Mouse (Mus musculus) kidney, embryonic 15.5 days (tissue): ENCODE results near the gene Hadhb. TPM values are rescaled to one million over a fixed set of nuclear protein-coding genes. Genes with fewer than 3 reads are reported as not detected.

Experiments
- ATAC-seq: fragments of 200-750 bp; cut with Nextera tagmentation; replicated peaks from 2 replicates; pipeline ENCODE4 v1.8.0; 2017; ENCODE audit warnings: moderate TSS enrichment; ENCODE audit not compliant: low FRiP score
- H3K27ac ChIP-seq: fragments of 300-500 bp; sonication (generic); 2 replicates; pipeline ENCODE4 v1.5.1; 2015; ENCODE audit warnings: mild to moderate bottlenecking, inconsistent platforms
- H3K27me3 ChIP-seq: fragments of 300-500 bp; sonication (generic); 2 replicates; pipeline ENCODE4 v1.6.1; 2015; ENCODE audit warnings: inconsistent platforms
- H3K36me3 ChIP-seq: fragments of 300-500 bp; sonication (generic); 2 replicates; pipeline ENCODE4 v1.6.1; 2015; ENCODE audit warnings: inconsistent platforms
- H3K4me1 ChIP-seq: fragments of 300-500 bp; sonication (generic); 2 replicates; pipeline ENCODE4 v1.6.1; 2015; ENCODE audit warnings: inconsistent platforms
- H3K4me2 ChIP-seq: fragments of 300-500 bp; sonication (generic); 2 replicates; pipeline ENCODE4 v1.6.1; 2015; ENCODE audit warnings: moderate library complexity, mild to moderate bottlenecking, inconsistent platforms
- H3K4me3 ChIP-seq: fragments of 300-500 bp; sonication (generic); replicated peaks from 2 replicates; pipeline ENCODE4 v1.5.1; 2015; ENCODE audit warnings: mild to moderate bottlenecking, inconsistent platforms
- H3K9ac ChIP-seq: fragments of 300-500 bp; sonication (generic); 2 replicates; pipeline ENCODE4 v1.6.1; 2015; ENCODE audit warnings: mild to moderate bottlenecking, inconsistent platforms
- H3K9me3 ChIP-seq: fragments of 300-500 bp; sonication (generic); replicated peaks from 2 replicates; pipeline ENCODE4 v1.6.1; 2016; ENCODE audit warnings: inconsistent platforms
- WGBS: fragments of 180-500 bp; shearing (Covaris S2); methylation state at CpG from one replicate; pipeline ENCODE4 v1.1.7; 2015; ENCODE audit warnings: mixed read lengths; 5-methylcytosine and 5-hydroxymethylcytosine counted together
- polyA plus RNA-seq: library from polyadenylated mRNA; unstranded; fragments of >200 nt; fragmentation: Nextera tagmentation; extraction: Ambion mirVana; gene quantifications from 2 replicates; pipeline ENCODE4 v1.2.1, GENCODE M21; 2015

Gene Hadhb
- polyA plus RNA-seq, 1 experiment from 2014 or later: 157 TPM

DNA sequence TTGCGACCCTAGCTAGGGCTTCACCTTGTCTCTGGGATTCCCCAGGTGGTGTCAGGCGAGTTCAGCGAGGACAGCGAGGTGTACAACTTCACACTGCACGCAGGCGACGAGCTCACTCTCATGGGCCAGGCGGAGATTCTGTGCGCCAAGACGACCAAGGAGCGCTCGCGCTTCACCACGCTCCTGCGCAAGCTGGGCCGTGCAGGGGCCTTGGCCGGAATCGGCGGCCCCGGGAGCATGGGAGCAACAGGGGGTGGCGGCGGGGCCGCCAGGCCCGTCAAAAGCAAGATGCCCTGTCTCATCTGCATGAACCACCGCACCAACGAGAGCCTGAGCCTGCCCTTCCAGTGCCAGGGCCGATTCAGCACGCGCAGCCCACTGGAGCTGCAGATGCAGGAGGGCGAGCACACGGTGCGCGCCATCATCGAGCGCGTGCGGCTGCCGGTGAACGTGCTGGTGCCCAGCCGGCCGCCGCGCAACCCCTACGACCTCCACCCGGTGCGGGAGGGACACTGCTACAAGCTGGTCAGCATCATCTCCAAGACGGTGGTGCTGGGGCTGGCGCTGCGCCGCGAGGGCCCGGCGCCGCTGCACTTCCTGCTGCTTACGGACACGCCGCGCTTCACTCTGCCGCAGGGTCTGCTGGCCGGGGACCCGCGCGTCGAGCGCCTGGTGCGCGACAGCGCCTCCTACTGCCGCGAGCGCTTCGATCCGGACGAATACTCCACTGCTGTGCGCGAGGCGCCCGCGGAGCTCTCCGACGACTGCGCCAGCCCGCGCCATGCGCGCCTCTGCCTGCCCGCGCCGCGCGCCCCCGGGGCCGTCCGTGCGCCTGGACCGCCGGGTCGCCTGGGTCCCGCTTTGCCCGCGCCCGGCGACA lies 40.9 kb upstream of the Hadhb start:
- Histone ChIP-seq H3K9me3 (no peaks in the 10 kb centered on the region), H3K36me3 (peaks cover 21% of the 10 kb centered on the region), H3K27me3 (peaks cover 61% of the 10 kb centered on the region), H3K4me3 (peak overlapping the region; percentile 61), H3K4me1 (peaks cover 48% of the 10 kb centered on the region), H3K9ac (peak overlapping the region; percentile 58), H3K27ac (no peak overlapping the region), H3K4me2 (peak overlapping the region; percentile 97)
- peak; percentile 83 for ATAC-seq
- under 1% methylated on average over 103 of the region's 103 CpGs for WGBS

DNA sequence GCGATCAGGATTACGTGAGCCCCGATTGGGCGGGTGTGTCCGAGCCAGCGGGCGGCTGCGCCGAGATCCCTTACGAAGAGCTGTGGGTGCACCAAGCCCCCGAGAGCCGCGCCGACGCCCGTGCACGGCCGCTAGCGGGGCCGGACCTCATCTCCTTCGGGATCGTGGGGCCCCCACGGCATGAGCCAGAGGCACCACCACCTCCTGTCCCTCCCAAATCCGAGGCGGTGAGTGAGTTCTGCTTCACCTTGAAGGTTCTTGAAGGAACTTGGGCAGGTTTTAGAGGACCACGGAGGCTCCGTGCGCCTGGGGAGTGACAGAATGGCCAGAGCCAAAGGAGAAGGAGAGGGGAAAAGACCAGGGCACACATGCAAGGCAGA lies 40.3 kb upstream of the Hadhb start:
- Histone ChIP-seq H3K36me3 (peaks cover 27% of the 10 kb centered on the region), H3K4me3 (peak overlapping the region; percentile 61), H3K4me1 (peaks cover 49% of the 10 kb centered on the region), H3K9me3 (no peaks in the 10 kb centered on the region), H3K4me2 (peak overlapping the region; percentile 97), H3K27ac (no peak overlapping the region), H3K27me3 (peaks cover 58% of the 10 kb centered on the region), H3K9ac (peak overlapping the region; percentile 58)
- under 1% methylated on average over 28 of the region's 28 CpGs for WGBS
- ATAC-seq: peak; percentile 8

DNA sequence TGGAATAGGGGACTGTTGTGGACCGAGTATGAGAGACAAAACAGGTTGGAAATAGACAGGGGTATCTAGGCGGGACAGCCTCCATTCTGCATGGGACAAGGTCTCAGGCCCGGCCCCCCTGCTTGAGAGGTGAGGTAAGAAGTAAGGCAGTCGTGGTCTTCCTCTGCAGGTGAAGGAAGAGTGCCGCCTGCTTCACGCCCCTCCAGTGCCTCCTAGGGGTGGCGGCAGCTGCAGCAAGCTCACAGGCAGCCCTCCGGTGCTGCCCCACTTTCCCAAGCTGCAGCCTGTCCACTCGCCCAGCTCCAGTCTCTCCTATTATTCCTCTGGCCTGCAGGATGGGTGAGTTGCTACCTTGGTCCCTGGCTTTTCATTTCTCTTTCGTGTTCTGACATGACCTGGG lies 39.3 kb upstream of the Hadhb start:
- Histone ChIP-seq H3K36me3 (peaks cover 37% of the 10 kb centered on the region), H3K27me3 (peaks cover 56% of the 10 kb centered on the region), H3K9ac (no peak overlapping the region), H3K9me3 (no peaks in the 10 kb centered on the region), H3K4me1 (peaks cover 39% of the 10 kb centered on the region), H3K4me2 (no peak overlapping the region), H3K4me3 (no peak overlapping the region), H3K27ac (no peak overlapping the region)
- no peak for ATAC-seq
- 31% methylated on average over 10 of the region's 10 CpGs for WGBS

DNA sequence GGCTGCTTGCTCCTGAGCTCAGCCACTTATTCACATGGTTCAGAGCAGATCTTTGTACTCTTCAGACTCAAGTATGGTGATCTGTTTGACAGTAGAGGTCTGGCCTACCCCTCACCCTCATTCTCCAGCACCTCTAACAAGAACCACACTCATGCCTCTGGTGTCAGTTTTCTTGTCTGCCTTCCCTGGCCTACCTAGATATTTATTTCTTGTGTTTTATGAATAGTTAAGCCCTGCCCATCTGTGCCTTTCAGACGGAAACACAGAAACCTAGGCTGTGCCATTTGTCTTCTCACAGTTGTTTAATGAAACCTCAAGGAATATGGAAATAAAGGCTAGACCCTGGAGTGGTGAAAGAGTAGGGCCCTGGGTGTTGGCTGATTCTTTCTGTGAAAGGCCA lies 37.0 kb upstream of the Hadhb start:
- no peak for ATAC-seq
- H3K36me3 ChIP-seq: peaks cover 60% of the 10 kb centered on the region
- H3K4me1 ChIP-seq: peaks cover 28% of the 10 kb centered on the region
- no peak overlapping the region for H3K4me2 ChIP-seq
- H3K27ac ChIP-seq: no peak overlapping the region
- 82% methylated on average over 1 of the region's 1 CpGs for WGBS
- H3K27me3 ChIP-seq: peaks cover 35% of the 10 kb centered on the region
- no peak overlapping the region for H3K9ac ChIP-seq
- no peaks in the 10 kb centered on the region for H3K9me3 ChIP-seq
- no peak overlapping the region for H3K4me3 ChIP-seq

DNA sequence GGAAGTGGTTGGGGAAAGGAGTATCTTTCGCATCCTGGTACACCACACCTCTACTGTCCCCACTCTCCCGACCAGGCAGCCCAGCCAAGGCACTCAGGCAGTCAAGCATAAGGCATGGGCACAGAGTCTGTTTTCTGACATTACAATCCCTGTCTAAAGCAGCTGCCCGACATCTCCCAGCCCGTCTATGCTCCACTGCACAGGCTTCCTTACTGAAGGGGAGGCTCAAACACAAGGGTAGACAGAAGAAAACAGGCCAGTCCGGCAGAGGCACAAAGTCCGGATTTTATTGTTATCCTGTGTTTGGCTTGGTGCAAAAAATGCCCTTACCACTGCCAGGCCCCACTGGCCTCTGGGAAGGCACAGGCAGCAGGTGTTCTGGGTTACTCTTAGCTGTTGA lies 35.9 kb upstream of the Hadhb start:
- peaks cover 71% of the 10 kb centered on the region for H3K36me3 ChIP-seq
- no peak overlapping the region for H3K4me2 ChIP-seq
- no peaks in the 10 kb centered on the region for H3K9me3 ChIP-seq
- 52% methylated on average over 6 of the region's 6 CpGs for WGBS
- ATAC-seq: peak; percentile 68
- H3K27me3 ChIP-seq: peaks cover 24% of the 10 kb centered on the region
- peaks cover 19% of the 10 kb centered on the region for H3K4me1 ChIP-seq
- 0 out of 2 replicates have a peak overlapping the region, but pooled peaks have one; percentile 41 for H3K27ac ChIP-seq
- H3K9ac ChIP-seq: no peak overlapping the region
- no peak overlapping the region for H3K4me3 ChIP-seq

DNA sequence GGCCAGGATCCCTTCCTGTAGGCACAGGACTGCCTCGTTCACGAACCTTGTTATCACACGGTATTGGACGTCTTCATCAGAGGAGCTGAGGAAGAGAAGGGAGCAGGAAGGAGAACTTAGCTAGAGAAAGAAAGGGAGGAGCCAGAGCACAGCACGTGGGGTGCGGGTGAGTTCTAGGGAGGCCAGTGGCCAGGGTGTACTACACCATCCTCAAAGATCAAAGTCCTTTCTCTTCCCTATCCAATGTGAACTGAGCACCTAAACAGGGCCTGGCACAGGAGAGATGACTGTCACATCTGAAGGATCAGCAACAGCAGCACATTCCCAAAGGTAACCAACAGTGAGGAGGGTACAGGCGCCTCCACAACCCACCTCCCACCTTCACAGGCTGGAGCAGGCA lies 34.9 kb upstream of the Hadhb start:
- 81% methylated on average over 7 of the region's 7 CpGs for WGBS
- Histone ChIP-seq H3K4me1 (peaks cover 10% of the 10 kb centered on the region; the same call in 1 of the 2 replicates), H3K4me3 (no peak overlapping the region), H3K9me3 (no peaks in the 10 kb centered on the region), H3K27me3 (peaks cover 15% of the 10 kb centered on the region), H3K9ac (no peak overlapping the region), H3K27ac (peak overlapping the region; percentile 41; the same call in 1 of the 2 replicates), H3K4me2 (no peak overlapping the region), H3K36me3 (peaks cover 81% of the 10 kb centered on the region)
- no peak for ATAC-seq

DNA sequence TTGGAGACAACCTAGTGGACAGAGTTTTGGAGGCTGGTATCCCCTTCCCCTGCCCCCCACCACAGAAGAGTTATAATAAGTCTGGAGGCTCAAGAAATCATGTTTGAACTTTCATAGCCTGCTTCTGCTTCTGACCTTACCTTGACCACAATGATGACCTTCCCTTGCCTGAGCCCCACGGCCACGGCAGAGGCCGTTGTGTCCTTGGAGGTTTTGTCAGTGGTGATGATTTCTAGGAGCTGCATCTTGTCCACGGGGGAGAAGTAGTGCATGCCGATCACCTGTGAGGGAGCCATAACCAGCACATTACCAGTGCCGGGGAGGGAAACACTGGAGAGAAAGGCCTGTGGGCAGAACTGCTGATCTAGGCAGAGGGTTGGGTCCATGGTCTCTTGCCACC lies 32.6 kb upstream of the Hadhb start:
- Histone ChIP-seq H3K27ac (no peak overlapping the region), H3K4me2 (no peak overlapping the region), H3K9me3 (no peaks in the 10 kb centered on the region), H3K9ac (no peak overlapping the region), H3K36me3 (peaks cover 97% of the 10 kb centered on the region), H3K4me1 (peaks cover 10% of the 10 kb centered on the region; the same call in 1 of the 2 replicates), H3K27me3 (no peaks in the 10 kb centered on the region), H3K4me3 (no peak overlapping the region)
- WGBS: 90% methylated on average over 6 of the region's 6 CpGs
- ATAC-seq: no peak

DNA sequence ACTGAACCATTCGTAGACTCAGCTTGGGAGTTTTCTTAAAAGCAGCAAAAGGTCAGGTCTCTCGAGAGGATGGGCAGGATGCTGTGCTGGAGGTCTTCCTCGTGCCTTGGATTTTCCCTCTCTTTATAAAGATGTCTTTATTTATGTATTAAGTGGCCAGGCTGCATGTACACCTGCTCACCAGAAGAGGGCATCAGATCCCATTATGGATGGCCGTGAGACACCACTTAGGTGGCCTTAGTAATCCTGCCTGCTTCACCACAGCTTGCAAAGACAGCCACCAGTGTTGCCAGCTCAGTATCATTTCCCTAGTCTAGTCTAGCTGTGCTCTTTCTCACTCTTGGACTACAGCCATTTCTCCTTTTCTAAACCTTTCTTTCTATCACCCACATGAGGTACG lies 29.5 kb upstream of the Hadhb start:
- WGBS: 43% methylated on average over 5 of the region's 5 CpGs
- no peaks in the 10 kb centered on the region for H3K27me3 ChIP-seq
- no peaks in the 10 kb centered on the region for H3K4me1 ChIP-seq
- no peak overlapping the region for H3K9ac ChIP-seq
- H3K27ac ChIP-seq: no peak overlapping the region
- peaks cover 100% of the 10 kb centered on the region for H3K36me3 ChIP-seq
- H3K4me3 ChIP-seq: no peak overlapping the region
- no peaks in the 10 kb centered on the region for H3K9me3 ChIP-seq
- ATAC-seq: no peak
- no peak overlapping the region for H3K4me2 ChIP-seq

DNA sequence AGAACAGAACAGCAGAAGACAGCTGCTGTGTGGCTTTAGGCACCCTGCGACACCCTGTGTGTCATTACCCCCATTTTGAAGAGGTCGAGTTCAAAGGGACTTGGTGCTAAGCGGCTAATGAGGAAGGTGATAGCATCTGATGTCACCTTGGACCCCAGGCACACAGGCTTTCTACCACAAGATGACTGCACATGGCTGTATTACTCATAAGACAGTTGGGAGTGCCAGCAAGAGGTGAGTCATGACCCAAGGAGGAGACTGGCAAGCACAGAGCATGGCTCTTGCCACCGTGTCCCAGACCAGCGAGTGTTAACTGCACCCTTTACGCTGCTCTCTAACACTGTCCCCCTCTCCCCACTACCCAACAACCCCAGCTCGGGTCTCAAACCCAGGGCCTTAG lies 28.3 kb upstream of the Hadhb start:
- no peak overlapping the region for H3K4me2 ChIP-seq
- H3K36me3 ChIP-seq: peaks cover 95% of the 10 kb centered on the region
- no peak for ATAC-seq
- no peak overlapping the region for H3K27ac ChIP-seq
- no peaks in the 10 kb centered on the region for H3K27me3 ChIP-seq
- H3K9me3 ChIP-seq: no peaks in the 10 kb centered on the region
- H3K9ac ChIP-seq: no peak overlapping the region
- H3K4me1 ChIP-seq: no peaks in the 10 kb centered on the region
- 81% methylated on average over 7 of the region's 7 CpGs for WGBS
- H3K4me3 ChIP-seq: no peak overlapping the region

DNA sequence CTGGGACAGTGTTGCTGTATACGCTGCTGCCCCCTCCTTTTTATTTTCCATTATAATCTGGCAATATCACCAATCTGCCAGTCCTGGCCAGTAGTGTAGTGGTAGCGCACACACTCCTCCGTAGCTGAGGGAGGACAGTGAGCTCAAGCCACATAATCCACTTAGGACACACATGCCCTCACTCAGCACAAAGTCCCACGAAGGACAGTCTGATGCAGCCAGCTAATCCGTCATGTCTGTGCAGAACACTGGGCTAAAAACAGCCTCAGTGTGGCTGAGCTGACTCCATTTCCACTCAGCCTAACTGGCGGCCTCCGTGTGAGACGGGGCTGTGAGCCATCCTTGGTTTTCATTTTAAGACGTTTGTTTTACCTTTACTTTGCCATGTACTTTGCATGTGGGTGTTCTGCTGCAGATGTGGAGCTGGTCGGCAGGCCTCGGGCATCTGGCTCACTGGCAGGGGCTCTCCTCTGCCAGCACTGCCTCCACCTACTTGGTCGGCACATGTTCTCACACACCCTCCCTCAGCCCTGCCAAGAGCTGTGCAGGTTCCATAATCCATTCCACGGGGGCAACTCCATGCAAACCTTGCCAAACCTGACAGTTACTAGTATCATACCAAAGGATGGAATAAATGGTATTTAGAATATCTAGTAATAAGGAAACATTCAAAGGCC lies 27.0 kb upstream of the Hadhb start:
- Histone ChIP-seq H3K4me1 (no peaks in the 10 kb centered on the region), H3K27ac (no peak overlapping the region), H3K4me2 (no peak overlapping the region), H3K9ac (no peak overlapping the region), H3K4me3 (no peak overlapping the region), H3K27me3 (no peaks in the 10 kb centered on the region), H3K9me3 (no peaks in the 10 kb centered on the region), H3K36me3 (peaks cover 95% of the 10 kb centered on the region)
- WGBS: 96% methylated on average over 13 of the region's 13 CpGs
- ATAC-seq: no peak

DNA sequence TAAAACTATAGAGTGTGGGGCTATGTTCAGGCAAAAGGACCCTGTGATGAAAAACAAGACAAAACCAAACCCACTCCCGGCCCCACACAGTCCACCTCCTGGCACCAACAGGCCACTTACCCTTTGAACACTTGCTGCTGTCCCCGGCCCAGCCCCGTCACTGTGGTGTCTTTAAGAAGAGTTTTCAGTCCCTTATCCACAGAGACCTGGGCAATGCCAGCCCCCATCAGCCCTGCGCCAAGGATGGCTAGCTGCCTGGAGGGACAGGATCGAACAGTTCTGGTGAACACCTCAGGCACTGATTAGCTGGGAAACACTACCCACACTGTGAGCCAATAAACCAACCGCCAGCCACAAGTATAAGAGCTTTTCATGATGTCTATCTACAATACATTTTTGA lies 26.4 kb upstream of the Hadhb start:
- no peak overlapping the region for H3K9ac ChIP-seq
- H3K27ac ChIP-seq: no peak overlapping the region
- H3K27me3 ChIP-seq: no peaks in the 10 kb centered on the region
- H3K36me3 ChIP-seq: peaks cover 95% of the 10 kb centered on the region
- H3K9me3 ChIP-seq: no peaks in the 10 kb centered on the region
- ATAC-seq: no peak
- H3K4me2 ChIP-seq: no peak overlapping the region
- 89% methylated on average over 6 of the region's 6 CpGs for WGBS
- H3K4me1 ChIP-seq: no peaks in the 10 kb centered on the region
- H3K4me3 ChIP-seq: no peak overlapping the region

DNA sequence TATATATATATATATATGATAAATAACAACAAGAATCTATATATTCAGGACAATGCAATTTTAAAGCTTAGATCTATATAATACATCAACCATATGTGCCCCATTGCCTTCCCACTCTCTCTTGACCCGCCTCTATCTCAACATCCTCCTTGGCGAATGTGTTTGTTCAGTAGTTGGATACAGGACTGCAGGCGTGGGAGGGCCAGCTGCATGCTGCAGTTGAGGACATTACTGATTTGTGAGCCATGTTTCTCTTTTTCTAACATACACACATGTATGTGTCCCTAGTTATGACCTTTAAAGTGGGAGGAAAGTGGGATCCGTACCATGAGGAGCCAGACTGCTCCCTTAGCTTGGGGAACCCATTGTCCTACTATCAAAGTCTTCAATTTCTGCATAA lies 23.8 kb upstream of the Hadhb start:
- WGBS: 62% methylated on average over 4 of the region's 4 CpGs
- Histone ChIP-seq H3K36me3 (peaks cover 92% of the 10 kb centered on the region), H3K4me1 (no peaks in the 10 kb centered on the region), H3K9ac (no peak overlapping the region), H3K9me3 (no peaks in the 10 kb centered on the region), H3K4me3 (no peak overlapping the region), H3K27me3 (no peaks in the 10 kb centered on the region), H3K4me2 (no peak overlapping the region), H3K27ac (no peak overlapping the region)
- no peak for ATAC-seq
